Mouse (Mus musculus) frontal cortex, postnatal 25 days (tissue): ENCODE measurements at regions not wholly inside any gene's neighbourhood (a gene's known extent, or its start where the extent isn't known, plus 50 kb on each side); places are given as distances from the start of the nearest gene placed in this dataset.

Source experiments
- DNase-seq, 2 experiments: peaks; one replicate each; pipeline ENCODE4 v3.0.0; 2022; ENCODE audit warnings: low spot score in 2 of 2

DNA sequence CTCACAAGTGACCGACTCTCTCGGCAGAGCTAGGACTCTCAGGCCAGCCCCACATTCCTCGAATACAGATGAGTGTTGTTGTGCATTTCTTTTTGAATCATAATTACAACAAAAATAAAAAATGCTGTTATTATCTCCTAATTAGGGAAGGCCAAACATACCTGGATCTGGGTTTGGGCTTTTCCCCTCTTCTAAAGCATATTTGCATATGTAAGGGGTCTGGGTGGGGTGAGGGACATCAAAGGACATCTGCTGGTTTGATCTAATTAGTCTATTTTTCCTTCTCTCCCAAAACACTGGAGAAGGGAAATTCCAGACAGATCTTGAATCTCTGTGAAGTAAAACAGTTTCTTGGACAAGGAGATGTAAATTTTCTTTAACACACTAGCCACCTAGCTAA is 85.3 kb downstream of the Tfap2a start:
- DNase-seq = no peak

GRCm38 (mm10) chr13:40651056-40651455 is 87.1 kb downstream of the Tfap2a start:
- DNase-seq = peak; percentile 56 to 70

- DNase-seq = no peak
Observed at GRCm38 (mm10) chr13:40650036-40650709, 88.0 kb downstream of the Tfap2a start.

DNA sequence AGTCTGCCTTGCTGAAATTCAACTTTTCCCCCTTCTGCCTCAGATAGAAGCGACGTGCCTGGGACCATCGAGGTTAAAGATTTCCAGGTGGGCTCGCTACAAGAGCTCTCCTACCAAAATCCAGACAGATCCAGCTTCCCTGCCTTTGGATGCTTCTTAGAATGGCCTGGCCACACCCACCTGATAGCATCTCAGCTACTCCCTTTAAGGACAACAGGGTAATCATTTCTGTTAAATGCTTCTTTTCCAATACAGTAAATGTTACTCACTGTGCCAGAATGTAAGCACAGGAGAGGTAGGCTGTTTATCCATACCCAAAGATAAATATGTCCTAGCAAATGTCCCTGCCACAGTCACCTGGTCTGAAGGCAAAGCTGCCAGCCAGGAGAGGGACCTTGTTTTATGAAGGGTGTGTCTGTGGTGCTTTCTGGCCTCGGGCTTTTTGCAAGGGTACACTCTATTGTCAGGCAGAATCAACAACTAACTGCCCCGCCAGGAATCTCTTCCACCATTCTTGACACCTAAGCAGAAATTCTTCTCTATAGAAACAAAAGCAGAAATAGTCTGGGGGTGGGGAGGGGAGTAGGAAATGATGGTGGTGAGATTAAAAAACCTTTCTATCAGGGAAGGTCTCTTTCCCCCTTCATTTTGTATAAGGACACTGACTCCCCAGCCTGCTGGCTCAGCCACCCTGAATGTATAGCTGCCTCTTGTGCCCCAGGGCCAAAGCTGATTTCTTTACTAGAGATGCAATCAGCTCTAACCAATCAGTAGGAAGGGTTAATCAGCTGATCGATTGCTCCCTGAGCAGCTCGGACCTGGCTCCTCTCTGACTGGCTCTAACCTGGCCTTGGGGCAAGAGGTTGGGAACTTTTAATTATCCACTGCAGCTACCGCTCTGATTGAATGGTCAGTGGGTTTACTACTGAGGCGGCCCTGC is 88.8 kb downstream of the Tfap2a start:
- DNase-seq = no peak

DNA sequence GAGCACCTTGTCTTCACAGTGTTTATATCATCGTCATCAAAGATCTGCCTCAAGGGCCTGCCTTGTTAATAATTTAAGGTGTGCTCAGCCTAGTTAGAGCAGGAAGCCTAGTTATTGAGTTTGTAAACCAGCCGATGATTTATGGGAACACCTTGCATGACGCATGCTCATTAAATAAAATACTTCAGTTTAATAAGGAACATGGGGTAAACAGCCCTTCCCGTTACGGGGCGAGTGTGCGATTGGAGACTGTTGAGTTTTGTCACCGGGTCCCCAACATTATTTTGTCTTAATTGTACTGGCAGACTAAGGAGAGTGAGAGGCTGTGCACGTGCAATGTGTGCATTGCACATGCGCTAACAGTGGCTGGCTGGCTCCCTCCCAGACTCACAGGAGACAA is 92.0 kb downstream of the Tfap2a start:
- no peak for DNase-seq

DNA sequence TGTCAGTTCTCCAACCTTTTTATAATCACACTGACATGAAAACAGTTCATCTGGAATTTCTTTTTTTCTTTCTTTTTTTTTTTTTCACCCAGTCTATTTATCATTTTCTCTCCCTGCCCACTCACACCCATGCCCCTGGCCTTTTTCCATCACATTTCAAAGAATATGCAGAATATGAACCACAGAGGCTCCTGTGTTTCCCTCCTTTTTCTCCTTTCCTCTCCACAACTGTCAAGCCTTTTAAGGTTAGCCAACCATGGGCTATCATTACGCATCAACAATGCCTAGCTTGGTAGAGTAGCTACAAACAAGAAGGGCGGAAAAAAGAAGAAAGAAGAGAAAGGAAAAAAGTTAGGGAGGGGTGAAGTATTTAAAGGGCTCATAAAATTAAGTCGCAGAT is 92.5 kb downstream of the Tfap2a start:
- no peak for DNase-seq

DNA sequence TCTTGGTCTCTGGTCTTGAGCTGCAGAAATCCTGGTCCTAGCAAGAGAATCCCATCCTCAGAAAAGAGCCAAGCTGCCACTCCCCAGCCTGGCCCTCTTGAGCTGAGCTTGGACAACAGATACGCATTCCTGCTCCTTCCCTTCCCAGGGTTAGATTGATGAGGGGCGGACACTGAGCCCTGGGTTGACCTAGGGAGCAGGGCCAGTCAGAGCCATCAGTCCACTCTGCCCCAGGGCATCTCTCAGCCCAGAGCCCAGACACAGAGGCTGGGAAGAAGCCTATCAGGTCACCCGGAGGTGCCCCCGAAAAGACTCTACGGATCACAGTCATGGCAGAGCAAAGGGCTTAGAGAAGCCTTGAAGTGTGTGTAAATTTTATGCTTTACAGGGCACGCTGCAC is 95.2 kb downstream of the Tfap2a start:
- DNase-seq = no peak

DNA sequence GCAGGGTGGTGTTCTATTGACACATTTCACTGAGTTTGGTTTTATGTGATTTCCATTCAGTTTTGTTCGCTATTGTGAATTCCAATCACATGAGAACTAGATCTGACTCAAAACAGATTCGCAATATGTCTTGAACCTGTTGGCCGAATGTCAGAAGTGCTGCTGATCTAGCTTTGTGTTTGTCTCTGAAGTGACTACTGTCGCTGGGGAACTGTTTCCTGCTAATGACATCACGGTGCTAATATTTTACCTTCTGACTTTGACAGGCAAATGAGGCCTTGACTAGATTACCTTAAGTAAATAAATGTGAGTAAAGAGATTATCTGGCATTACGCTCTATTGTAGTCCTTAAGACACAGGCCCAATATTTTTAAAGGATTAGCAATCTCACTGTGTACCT is 100.9 kb downstream of the Tfap2a start:
- no peak for DNase-seq

DNA sequence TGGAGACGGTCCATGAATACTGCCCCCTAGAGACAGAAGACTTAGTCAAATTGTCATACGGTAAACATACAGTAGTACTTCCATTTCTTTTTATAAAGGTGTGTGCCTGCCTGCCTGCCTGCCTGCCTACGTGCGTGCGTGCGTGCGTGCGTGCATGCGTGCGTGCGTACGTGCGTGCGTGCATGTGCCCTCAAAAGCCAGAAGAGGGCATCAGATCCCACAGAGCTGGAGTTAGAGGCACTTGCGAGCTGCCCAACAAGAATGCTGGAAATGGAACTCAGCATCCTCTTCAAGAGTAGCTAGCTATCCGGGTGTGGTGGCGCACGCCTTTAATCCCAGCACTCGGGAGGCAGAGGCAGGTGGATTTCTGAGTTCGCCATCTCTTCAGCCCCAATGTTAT is 120.3 kb downstream of the Tfap2a start:
- DNase-seq = no peak

GRCm38 (mm10) chr13:40608526-40608925 is 129.7 kb downstream of the Tfap2a start:
- DNase-seq = no peak

GRCm38 (mm10) chr13:40606405-40607271 is 131.5 kb downstream of the Tfap2a start:
- DNase-seq = peak; percentile 5 to 6

GRCm38 (mm10) chr13:40605686-40606404 is 132.3 kb downstream of the Tfap2a start:
- no peak for DNase-seq

GRCm38 (mm10) chr13:40574981-40575745 is 163.0 kb downstream of the Tfap2a start:
- no peak for DNase-seq

GRCm38 (mm10) chr13:40569461-40569860 is 168.7 kb downstream of the Tfap2a start:
- DNase-seq = no peak

GRCm38 (mm10) chr13:40567821-40568220 is 170.4 kb downstream of the Tfap2a start:
- DNase-seq = no peak

GRCm38 (mm10) chr13:40564351-40564750 is 173.8 kb downstream of the Tfap2a start:
- DNase-seq = no peak

- DNase-seq = no peak
Observed at GRCm38 (mm10) chr13:40554368-40554767, 183.8 kb downstream of the Tfap2a start.

DNA sequence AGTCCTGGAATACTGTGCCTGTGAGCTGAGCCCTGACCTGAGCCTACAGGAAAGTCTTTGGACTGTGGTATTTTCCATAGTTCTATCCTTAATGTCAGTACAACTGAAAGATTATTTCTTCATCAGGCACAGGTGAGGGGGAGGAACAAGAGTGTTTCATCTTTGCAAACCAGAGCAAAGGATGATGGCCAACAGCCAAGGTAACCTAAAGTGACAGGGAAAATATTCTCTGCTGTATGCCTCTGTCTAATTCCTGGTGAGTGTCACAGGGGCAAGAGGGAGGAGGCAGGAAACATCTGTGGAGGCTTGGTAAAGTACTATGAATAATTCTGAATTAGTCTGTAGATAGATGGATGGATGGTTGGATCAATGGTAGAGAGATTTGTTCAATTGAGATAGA is 164.3 kb upstream of the Ofcc1 start:
- no peak for DNase-seq

DNA sequence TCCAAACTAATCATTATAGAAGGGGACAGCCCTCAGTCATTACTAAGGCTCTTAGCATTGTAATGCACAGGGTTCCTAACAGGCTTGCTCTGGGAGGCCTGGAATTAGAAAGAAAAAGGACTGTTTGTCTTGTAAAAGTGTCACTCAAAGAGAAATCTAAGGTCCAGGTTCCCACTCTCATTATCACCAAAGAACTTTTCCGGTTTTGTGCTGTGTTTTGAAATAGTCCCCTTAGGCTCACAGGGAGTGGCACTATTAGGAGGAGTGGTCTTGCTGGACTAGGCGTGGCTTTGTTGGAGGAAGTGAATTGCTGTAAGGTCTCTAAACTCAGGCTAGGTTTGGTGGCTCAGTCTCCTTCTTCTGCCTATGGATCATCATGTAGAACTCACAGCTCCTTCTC is 161.9 kb upstream of the Ofcc1 start:
- DNase-seq = no peak

DNA sequence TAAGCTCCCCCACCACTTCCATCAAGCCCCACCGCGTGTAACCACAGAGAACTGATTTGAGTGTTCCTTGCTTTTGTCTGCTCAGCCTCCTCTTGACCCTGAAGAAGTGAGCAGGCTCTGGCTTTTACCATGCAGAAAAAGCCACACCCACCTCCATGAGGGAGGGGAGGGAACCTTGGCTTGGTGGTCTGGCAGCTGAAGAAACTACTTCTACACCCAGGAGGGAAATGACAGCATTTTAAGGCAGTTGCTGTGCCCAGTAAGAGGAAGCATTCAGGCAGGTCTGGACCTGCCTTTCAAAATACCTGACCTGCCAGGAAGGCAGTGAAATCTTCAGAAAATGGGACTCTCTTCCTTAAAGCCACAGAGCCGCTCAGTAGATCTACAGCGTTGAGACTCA is 156.9 kb upstream of the Ofcc1 start:
- DNase-seq = no peak

DNA sequence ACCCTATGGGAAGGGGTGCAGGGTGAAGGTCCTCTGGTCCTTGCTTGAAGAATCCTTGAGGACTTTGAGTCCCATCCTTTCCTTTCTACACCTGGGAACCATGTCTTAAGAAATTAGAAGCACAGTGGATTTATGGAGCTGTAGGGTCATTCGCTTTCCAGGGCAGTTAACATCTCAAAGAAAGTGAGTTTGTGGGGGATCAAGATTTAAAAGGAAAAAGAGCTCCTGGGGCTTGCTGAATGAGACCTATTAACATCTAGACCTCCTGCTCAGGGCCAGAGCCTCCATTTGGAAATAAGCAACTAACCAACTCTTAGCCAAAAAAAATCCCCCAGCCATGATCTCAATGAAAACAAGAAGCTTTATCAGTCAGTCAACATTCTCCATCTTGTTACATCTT is 148.0 kb upstream of the Ofcc1 start:
- DNase-seq = no peak
